Comparison of ENCODE assay signal across 19 mouse cellular contexts in the genomic region with DNA sequence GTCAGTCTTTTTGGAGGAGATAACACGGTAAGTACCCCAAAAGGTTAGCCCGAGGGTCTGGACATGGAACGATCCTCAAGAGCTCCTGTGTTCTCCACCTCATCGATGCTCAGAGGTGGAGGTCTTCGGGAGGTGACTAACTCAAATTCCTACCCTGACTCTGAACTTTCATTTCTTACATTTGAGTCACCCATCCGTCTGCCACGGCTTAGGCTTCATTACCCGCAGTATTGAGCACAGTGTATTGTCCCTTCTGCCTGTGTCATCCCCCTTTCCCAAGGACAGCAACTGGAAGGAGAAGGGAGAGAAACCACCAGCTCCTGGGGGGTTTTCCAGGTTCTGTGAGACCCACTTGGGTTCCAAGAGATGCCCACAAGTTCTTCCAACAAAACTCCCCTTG. TPM values are rescaled to one million over a fixed set of nuclear protein-coding genes. Genes with fewer than 3 reads are reported as not detected.
"Had no signal": no experiment of that assay in that cellular context is flagged by ENCODE, and none has a peak within 500 bp of the region (broad histone marks: within the 10 kb centered on the region; RNA-seq: fewer than 3 reads in every experiment).

No protein-coding gene starts in this region.

- H3K4me1 ChIP-seq: stomach, embryonic 15.5 days had no signal

- H3K9me3 ChIP-seq: neural tube, embryonic 15.5 days; stomach, embryonic 15.5 days had no signal

- DNase-seq: retina, postnatal 1 day; right cerebral cortex, adult 18-20 months; right cerebral cortex, postnatal 14 days; right cerebral cortex, postnatal 25 days; right cerebral cortex, postnatal 4 days; spleen, adult 18-20 months; thymus, adult 18-20 months; thymus, adult 2 months; thymus, postnatal 14 days; thymus, postnatal 25 days; thymus, postnatal 36 days; thymus, postnatal 4 days had no signal

- H3K4me2 ChIP-seq: neural tube, embryonic 15.5 days; stomach, embryonic 15.5 days had no signal

- H3K4me3 ChIP-seq: neural tube, embryonic 15.5 days; stomach, embryonic 15.5 days had no signal

- H3K9ac ChIP-seq: neural tube, embryonic 15.5 days; stomach, embryonic 15.5 days had no signal

- H3K27ac ChIP-seq: neural tube, embryonic 15.5 days; stomach, embryonic 15.5 days; stomach, postnatal 0 days had no signal

- H3K36me3 ChIP-seq: neural tube, embryonic 15.5 days; stomach, embryonic 15.5 days had no signal

RNA-seq across cellular contexts. Expression of gene Alox12e, which starts 2.3 kb away (rescaled TPM):
- polyA plus RNA-seq: neural tube, embryonic 14.5 days; neural tube, embryonic 15.5 days; stomach, embryonic 14.5 days; stomach, embryonic 15.5 days; stomach, embryonic 16.5 days; testis, adult 2 months had no signal

RNA-seq across cellular contexts. Expression of gene Alox15, which starts 27.1 kb away (rescaled TPM):
- polyA plus RNA-seq: neural tube, embryonic 14.5 days; neural tube, embryonic 15.5 days had no signal
